Mouse (Mus musculus): ENCODE data around the gene Lats2. TPM values are rescaled to one million over a fixed set of nuclear protein-coding genes. Genes with fewer than 3 reads are reported as not detected.
"Not testable (repeated sequence)": the region's sequence is repeated elsewhere in the genome, so short reads cannot be mapped to it uniquely, and the experiment has no call there.

Gene Lats2
- polyA plus RNA-seq, 1 experiment from 2014 or later: 40.6 TPM

DNA sequence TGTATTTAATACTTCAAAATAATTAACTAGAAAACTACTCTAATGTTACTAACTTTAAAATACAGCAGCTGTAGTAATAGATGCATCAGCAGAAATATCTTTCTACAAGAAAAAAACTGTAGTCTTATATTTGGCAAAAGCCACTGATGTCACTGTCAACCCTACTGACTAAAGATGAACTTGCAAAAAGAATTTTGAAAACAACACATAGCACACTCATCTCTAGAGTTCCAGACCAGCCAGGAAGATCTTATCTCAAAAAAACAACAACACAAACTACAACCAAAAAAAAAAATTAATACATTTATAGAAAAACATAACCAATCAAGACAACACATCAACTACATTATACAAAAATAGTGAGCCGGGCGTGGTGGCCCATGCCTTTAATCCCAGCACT is 100.7 kb downstream of the Lats2 start:
- DNase-seq (ENCODE audit: low read depth, low spot score) (no peak), ATAC-seq (no peak)
- POLR2A ChIA-PET: interaction anchor here (0.6 to 0.7 kb wide), 2 partner anchors 22 to 1281 kb away, joined by 3 read pairs; no protein-coding TSS in a partner anchor
- CTCF ChIA-PET: no interaction called here
- no peak for TF ChIP-seq CTCF (IDR thresholded peaks at IDR 0.05)
- H3K27me3 ChIP-seq: no peaks in the 10 kb centered on the region
- in situ Hi-C loops (cut with MboI; ENCODE audit: low pct_unique_long_range_greater_than_20kb): no loop called here

GRCm38 (mm10) chr14:57656519-57656918 is 101.7 kb downstream of the Lats2 start:
- ATAC-seq; H3K27me3 ChIP-seq; DNase-seq (ENCODE audit: low read depth, low spot score); POLR2A ChIA-PET; in situ Hi-C loops (cut with MboI; ENCODE audit: low pct_unique_long_range_greater_than_20kb): not testable (repeated sequence)
- CTCF ChIA-PET: interaction anchor here (0.6 kb wide), 1 partner anchor 14 kb away, joined by 3 read pairs; no protein-coding TSS in a partner anchor

DNA sequence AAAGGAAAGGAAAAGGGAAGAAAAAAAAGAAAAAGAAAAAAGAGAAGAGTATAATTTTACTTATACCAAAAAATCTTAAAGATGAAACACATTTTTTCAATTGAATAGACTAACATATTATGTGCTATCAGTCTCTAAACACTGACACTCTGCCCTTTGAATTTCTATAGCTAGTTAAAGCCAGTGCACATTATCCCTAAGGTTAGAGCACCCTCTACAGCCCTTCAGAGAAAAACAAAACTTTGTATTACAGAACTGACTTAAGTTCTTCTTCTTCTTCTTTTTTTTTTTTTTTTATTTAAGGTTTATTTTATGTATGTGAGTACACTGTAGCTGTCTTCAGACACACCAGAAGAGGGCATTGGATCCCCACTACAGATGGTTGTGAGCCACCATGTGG is 108.7 kb downstream of the Lats2 start:
- no peak for ATAC-seq
- H3K27me3 ChIP-seq: no peaks in the 10 kb centered on the region
- peak; percentile 21 for TF ChIP-seq CTCF (IDR thresholded peaks at IDR 0.05)
- DNase-seq (ENCODE audit: low read depth, low spot score): no peak
- ChIA-PET POLR2A (interaction anchor here (0.6 kb wide), 1 partner anchor 173 kb away, joined by 4 read pairs; no protein-coding TSS in a partner anchor), CTCF (interaction anchor here (1.1 kb wide), 1 partner anchor 174 kb away, joined by 3 read pairs; no protein-coding TSS in a partner anchor)
- in situ Hi-C loops (cut with MboI; ENCODE audit: low pct_unique_long_range_greater_than_20kb): no loop called here

DNA sequence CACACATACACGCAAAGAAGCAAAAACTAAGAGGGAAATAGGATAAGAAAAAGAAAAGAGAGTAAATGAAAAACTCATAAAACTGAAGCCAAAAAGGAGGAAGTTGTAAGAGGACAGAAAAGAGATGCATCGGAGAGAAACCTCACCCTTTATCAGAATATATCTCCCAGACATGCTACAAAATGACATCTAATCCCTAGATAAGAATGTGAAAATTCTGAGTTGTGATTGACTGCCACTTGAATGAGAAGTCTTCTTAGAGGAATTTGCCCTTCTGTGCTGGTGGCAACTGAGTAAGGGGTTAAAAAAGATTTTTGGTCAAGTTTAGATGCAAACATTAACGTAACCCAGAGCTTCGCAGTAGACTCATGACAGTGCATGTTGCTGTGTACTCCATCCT is 112.0 kb downstream of the Lats2 start:
- ATAC-seq (no peak), DNase-seq (ENCODE audit: low read depth, low spot score) (no peak)
- TF ChIP-seq CTCF (IDR thresholded peaks at IDR 0.05): no peak
- POLR2A ChIA-PET: no interaction called here
- CTCF ChIA-PET: no interaction called here
- no peaks in the 10 kb centered on the region for H3K27me3 ChIP-seq
- in situ Hi-C loops (cut with MboI; ENCODE audit: low pct_unique_long_range_greater_than_20kb): no loop called here

Other genes with a start within 250 kb of the Lats2 start
- gene Il17d, start 233.6 kb downstream of the Lats2 start, polyA plus RNA-seq (2021): 1.1 TPM
- 28.1 TPM for gene Eef1akmt1, start 186.8 kb downstream of the Lats2 start, polyA plus RNA-seq (2021)
- 11.9 TPM for gene Xpo4, start 93.0 kb downstream of the Lats2 start, polyA plus RNA-seq (2021)
- not detected for gene Gm49361, start 12.3 kb downstream of the Lats2 start, polyA plus RNA-seq (2021)
- 23.1 TPM for gene Sap18, start 39.8 kb upstream of the Lats2 start, polyA plus RNA-seq (2021)
- 12.9 TPM for gene Ska3, start 67.8 kb upstream of the Lats2 start, polyA plus RNA-seq (2021)
- gene Mrpl57, start 67.8 kb upstream of the Lats2 start, polyA plus RNA-seq (2021): 57.0 TPM
- 39.3 TPM for gene Zdhhc20, start 131.9 kb upstream of the Lats2 start, polyA plus RNA-seq (2021)
- gene Micu2, start 240.9 kb upstream of the Lats2 start, polyA plus RNA-seq (2021): 88.2 TPM